ENCODE assay signal across 16 mouse cellular contexts in the genomic region with DNA sequence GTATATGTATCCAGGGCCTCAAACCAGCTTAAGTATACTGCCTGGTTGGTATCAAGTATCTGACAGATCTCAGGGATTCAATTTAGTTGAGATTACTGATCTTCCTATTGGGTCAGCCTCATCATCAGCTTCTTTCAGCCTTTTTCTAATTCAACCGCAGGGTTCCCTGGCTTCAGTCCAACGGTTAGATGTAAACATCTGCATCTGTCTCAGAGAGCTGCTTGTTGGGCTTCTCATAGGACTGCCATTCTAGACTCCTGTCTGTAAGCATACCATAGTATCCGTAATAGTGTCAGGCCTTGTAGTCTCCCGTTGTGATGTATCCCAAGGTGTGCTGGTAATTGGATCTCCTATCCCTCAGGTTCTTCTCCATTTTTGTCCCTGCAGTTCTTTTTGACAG.
"Had no signal": no experiment of that assay in that cellular context is flagged by ENCODE, and none has a peak within 500 bp of the region (broad histone marks: within the 10 kb centered on the region; RNA-seq: fewer than 3 reads in every experiment).

No protein-coding gene starts in this region.

- H3K9ac ChIP-seq: neural tube, embryonic 13.5 days; neural tube, embryonic 15.5 days; stomach, embryonic 15.5 days had no signal

- H3K9me3 ChIP-seq: neural tube, embryonic 13.5 days; neural tube, embryonic 15.5 days; stomach, embryonic 15.5 days had no signal

- H3K27ac ChIP-seq: neural tube, embryonic 13.5 days; neural tube, embryonic 15.5 days; stomach, embryonic 15.5 days; stomach, postnatal 0 days had no signal

- H3K4me3 ChIP-seq: neural tube, embryonic 13.5 days; neural tube, embryonic 15.5 days; stomach, embryonic 15.5 days had no signal

- H3K27me3 ChIP-seq: neural tube, embryonic 13.5 days; neural tube, embryonic 15.5 days; stomach, embryonic 15.5 days had no signal

- DNase-seq: retina, postnatal 1 day; right cerebral cortex, adult 18-20 months; right cerebral cortex, postnatal 14 days; right cerebral cortex, postnatal 25 days; right cerebral cortex, postnatal 4 days; spleen, adult 18-20 months; thymus, adult 18-20 months; thymus, adult 2 months; thymus, postnatal 14 days; thymus, postnatal 25 days; thymus, postnatal 36 days; thymus, postnatal 4 days had no signal

- H3K36me3 ChIP-seq: neural tube, embryonic 13.5 days; neural tube, embryonic 15.5 days; stomach, embryonic 15.5 days had no signal

- H3K4me1 ChIP-seq: neural tube, embryonic 13.5 days; neural tube, embryonic 15.5 days; stomach, embryonic 15.5 days had no signal

- H3K4me2 ChIP-seq: neural tube, embryonic 13.5 days; neural tube, embryonic 15.5 days; stomach, embryonic 15.5 days had no signal
